In genomic region chr2:179872724-179873123, GRCm38 (mm10) we compare ENCODE assay signal across 10 mouse cellular contexts.
DNase-seq lines count a peak whose midpoint lies in the region; TF ChIP-seq lines count a peak whose summit lies in the region.
"Had no signal": no experiment of that assay in that cellular context is flagged by ENCODE, and none has a peak within 500 bp of the region (broad histone marks: within the 10 kb centered on the region; RNA-seq: fewer than 3 reads in every experiment).

No protein-coding gene starts in this region.

- H3K4me3 ChIP-seq in left cerebral cortex, adult 2 months: no peak overlapping the region
- H3K4me3 ChIP-seq: erythroblast, embryonic 14.5 days; liver, embryonic 13.5 days had no signal

- no peak overlapping the region for H3K27ac ChIP-seq in left cerebral cortex, adult 2 months
- H3K27ac ChIP-seq: liver, embryonic 13.5 days had no signal

- peak; percentile 36 for DNase-seq in adrenal gland, postnatal 14 days
- DNase-seq in adrenal gland, postnatal 25 days: no peak
- DNase-seq in left cerebral cortex, adult 2 months (ENCODE audit: extremely low spot score in 1 of 2, low spot score in 2 of 2): no peak
- no peak for DNase-seq in left cerebral cortex, adult 11 months (ENCODE audit: low spot score)
- peak; percentile 46 for DNase-seq in embryo, embryonic 10.5 days (ENCODE audit: low spot score)
- DNase-seq in kidney, postnatal 10 days: peak; percentile 69
- DNase-seq in retina, embryonic 14.5 days (ENCODE audit: low spot score): peak; percentile 60
- no peak for DNase-seq in adrenal gland, adult (ENCODE audit: inconsistent age in 2 of 2, low spot score in 1 of 2)
- DNase-seq: liver, embryonic 13.5 days had no signal

- intact Hi-C loops in left cerebral cortex, adult 2 months (cut with DNase I): loop anchor here (2.0 to 10.0 kb wide), 4 partner anchors 42 to 1298 kb away; no protein-coding TSS in a partner anchor

- TF ChIP-seq CTCF in left cerebral cortex, adult 2 months (IDR thresholded peaks at IDR 0.05): peak; percentile 60

Comparison
In these comparisons a context has a peak if more than half of its experiments do, and no peak if none do; other contexts are left out.
1. DNase-seq: peak in adrenal gland, postnatal 14 days (single experiment), embryo, embryonic 10.5 days (single experiment), kidney, postnatal 10 days (single experiment) and retina, embryonic 14.5 days (single experiment); none in adrenal gland, postnatal 25 days (single experiment), left cerebral cortex, adult 2 months (0 of 2), left cerebral cortex, adult 11 months (single experiment) and adrenal gland, adult (0 of 2).